Mouse (Mus musculus): ENCODE measurements around the gene Tanc2. TPM values are rescaled to one million over a fixed set of nuclear protein-coding genes. Genes with fewer than 3 reads are reported as not detected.

Gene Tanc2
- polyA plus RNA-seq, 1 experiment: 10.2 TPM

DNA sequence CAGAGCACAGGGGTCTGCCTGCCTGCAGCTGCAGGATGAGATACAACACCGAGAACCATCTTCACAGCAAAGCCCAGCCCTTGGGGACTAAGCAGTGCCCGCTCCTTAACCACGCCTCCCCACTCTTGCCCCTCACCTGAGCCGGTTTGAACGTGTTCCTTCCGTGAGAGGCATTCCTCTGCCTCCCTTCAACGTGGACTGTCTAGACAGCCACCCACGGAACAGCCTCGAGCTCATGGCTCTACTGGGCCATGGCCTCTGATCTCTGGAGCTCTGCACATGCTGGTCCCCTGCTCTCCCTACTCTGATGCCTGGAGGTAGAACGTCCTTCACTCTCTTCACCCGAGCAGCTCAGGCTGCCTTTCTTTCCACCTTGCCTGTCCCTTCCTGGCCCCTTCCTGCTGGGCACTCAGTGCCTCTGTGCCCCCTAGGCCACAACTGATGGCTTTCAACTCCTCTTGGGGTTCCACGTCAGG is 363.2 kb downstream of the Tanc2 start, which contains the start of gene Cyb561:
Gene Cyb561 (minus strand): TSS at position 426 of the 476 bp plus-strand sequence.
- 67% methylated on average over 12 of the region's 12 CpGs for WGBS
- H3K4me3 ChIP-seq (replicated peaks; ENCODE audit: extremely low read depth, low read depth, low read length): no peak within 1 kb of the TSS
- DNase-seq: no peak
- TF ChIP-seq CTCF (IDR thresholded peaks at IDR 0.05; ENCODE audit: insufficient read depth, low read length) (no peak), POLR2A (IDR thresholded peaks at IDR 0.05; ENCODE audit: borderline replicate concordance, extremely low read depth, low read depth, low read length) (no peak)
- H3K4me1 ChIP-seq (ENCODE audit: control insufficient read depth, insufficient read depth, low read length): peaks cover 14% of the 10 kb centered on the region

DNA sequence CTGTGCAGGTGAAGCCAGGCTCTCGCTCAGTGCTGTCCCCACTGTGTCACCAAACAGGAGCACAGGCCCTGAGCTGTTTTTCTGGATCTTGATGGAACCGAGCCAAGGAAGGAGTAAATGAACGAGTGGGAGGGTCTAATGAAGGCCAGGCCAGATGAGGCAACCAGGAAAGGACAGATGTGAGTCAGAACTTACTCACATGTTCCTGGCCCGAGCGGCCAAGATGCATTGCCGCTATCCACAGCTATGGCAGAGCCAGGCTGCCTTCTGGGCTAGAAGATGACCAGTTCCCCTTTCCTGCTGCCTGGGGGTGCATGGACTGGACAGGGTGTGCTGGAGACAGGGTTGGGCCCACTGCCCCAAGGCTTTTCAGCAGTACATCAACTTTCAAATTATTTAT is 363.6 kb downstream of the Tanc2 start:
- no peak overlapping the region for H3K4me3 ChIP-seq (replicated peaks; ENCODE audit: extremely low read depth, low read depth, low read length)
- TF ChIP-seq POLR2A (IDR thresholded peaks at IDR 0.05; ENCODE audit: borderline replicate concordance, extremely low read depth, low read depth, low read length) (no peak), CTCF (IDR thresholded peaks at IDR 0.05; ENCODE audit: insufficient read depth, low read length) (no peak)

DNA sequence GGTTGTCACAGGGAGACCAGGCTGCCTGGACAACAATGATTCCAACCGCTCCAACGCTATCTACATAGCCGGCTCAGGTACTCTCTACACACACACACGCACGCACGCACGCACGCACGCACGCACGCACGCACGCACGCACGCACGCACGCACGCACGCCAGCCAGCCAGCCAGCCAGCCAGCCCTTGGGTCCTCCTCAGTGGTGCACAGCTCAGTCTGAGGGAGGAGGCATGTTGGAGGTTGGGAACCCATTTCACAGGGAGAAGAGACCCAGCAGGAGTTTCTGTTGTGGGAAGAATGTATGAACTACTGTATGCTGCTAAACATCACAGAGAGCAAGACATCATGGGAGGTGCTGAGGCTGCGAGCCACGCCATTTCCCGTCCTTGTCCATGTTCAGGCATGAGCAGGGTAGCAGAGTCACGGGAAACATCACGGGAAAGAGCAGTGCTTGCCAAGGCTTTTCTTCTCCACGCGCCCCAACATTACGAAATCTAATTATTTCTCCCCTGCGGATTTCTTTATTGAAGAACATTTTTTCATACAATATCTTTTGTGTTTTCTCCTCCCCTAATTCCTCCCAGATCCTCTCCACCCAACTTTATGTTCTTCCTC is 366.1 kb downstream of the Tanc2 start:
- 87% methylated on average over 28 of the region's 28 CpGs for whole genome bisulfite sequencing
- H3K4me3 ChIP-seq (replicated peaks; ENCODE audit: extremely low read depth, low read depth, low read length): no peak overlapping the region
- peaks cover 19% of the 10 kb centered on the region for H3K4me1 ChIP-seq (ENCODE audit: control insufficient read depth, insufficient read depth, low read length)
- TF ChIP-seq POLR2A (IDR thresholded peaks at IDR 0.05; ENCODE audit: borderline replicate concordance, extremely low read depth, low read depth, low read length) (no peak), CTCF (IDR thresholded peaks at IDR 0.05; ENCODE audit: insufficient read depth, low read length) (no peak)
- DNase-seq: no peak

More for the DNA sequence above, 363.6 kb downstream of the Tanc2 start:
- no peak for DNase-seq
- whole genome bisulfite sequencing: 32% methylated on average over 6 of the region's 6 CpGs
- peaks cover 13% of the 10 kb centered on the region for H3K4me1 ChIP-seq (ENCODE audit: control insufficient read depth, insufficient read depth, low read length)

DNA sequence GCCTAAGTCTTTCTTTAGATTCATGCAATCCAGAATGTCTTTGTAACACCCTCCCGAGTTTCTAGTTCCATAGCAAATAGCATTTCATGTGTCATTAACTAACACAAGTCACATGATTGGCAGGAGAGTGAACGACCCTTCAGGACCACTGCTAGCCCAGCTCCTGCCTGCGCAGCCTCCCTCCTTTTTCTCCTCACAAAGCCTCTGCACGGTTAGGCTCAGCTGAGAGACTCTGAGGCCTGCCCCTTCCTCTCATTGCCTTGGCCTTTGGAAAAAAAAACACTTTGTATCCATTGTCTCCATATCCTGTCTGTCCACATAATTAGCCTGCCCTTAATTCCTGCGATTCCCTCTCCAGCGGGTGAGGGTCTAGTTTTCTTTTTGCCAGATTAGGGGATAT is 367.7 kb downstream of the Tanc2 start:
- TF ChIP-seq POLR2A (IDR thresholded peaks at IDR 0.05; ENCODE audit: borderline replicate concordance, extremely low read depth, low read depth, low read length) (peak; percentile 63; the same call in 1 of the 2 replicates), CTCF (IDR thresholded peaks at IDR 0.05; ENCODE audit: insufficient read depth, low read length) (no peak)
- Histone ChIP-seq H3K4me3 (replicated peaks; ENCODE audit: extremely low read depth, low read depth, low read length) (no peak overlapping the region), H3K4me1 (ENCODE audit: control insufficient read depth, insufficient read depth, low read length) (peaks cover 19% of the 10 kb centered on the region)
- WGBS: 47% methylated on average over 6 of the region's 6 CpGs
- DNase-seq: no peak

DNA sequence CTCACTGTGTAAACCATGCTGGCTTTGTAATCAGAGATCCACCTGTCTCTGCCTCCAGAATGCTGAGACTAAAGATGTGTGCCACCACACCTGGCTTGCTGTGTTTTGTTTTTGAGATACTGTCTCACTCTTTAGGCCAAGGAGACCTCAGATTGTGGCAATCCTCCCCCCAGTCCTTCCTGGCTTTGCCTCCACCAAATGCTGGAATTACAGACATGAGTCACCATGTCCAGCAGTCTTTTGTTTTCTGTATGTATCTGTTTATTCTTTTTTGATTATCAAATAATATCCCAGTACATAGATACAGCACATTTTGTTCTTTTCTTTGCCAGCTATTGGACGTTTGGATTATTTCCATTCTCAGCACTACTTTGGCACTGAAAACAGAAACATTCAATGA is 368.8 kb downstream of the Tanc2 start:
- DNase-seq: no peak
- TF ChIP-seq CTCF (IDR thresholded peaks at IDR 0.05; ENCODE audit: insufficient read depth, low read length) (no peak), POLR2A (IDR thresholded peaks at IDR 0.05; ENCODE audit: borderline replicate concordance, extremely low read depth, low read depth, low read length) (no peak)
- peaks cover 12% of the 10 kb centered on the region for H3K4me1 ChIP-seq (ENCODE audit: control insufficient read depth, insufficient read depth, low read length)
- no peak overlapping the region for H3K4me3 ChIP-seq (replicated peaks; ENCODE audit: extremely low read depth, low read depth, low read length)
- 17% methylated on average over 1 of the region's 1 CpGs for WGBS

DNA sequence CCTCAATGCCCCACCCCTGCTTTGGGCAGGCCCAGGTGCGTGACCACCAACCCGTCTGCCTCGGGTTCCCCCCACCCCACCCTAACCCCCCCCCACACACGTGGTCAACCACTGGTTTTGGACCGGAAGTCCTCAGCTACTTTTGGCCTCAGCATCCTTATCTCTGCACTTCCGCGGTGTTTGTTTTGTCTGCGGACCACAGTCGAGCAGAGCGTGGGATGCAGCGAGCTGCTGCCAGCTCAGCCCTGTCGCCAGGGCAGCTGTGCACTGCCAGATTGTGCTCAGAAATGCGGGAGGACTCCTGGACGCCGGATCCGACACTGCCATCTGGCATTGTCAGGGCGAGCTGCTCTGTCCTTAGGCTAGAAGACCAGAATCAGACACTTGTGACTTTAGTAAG is 369.6 kb downstream of the Tanc2 start:
- DNase-seq: no peak
- 2% methylated on average over 17 of the region's 17 CpGs for WGBS
- Histone ChIP-seq H3K4me1 (ENCODE audit: control insufficient read depth, insufficient read depth, low read length) (peaks cover 11% of the 10 kb centered on the region), H3K4me3 (replicated peaks; ENCODE audit: extremely low read depth, low read depth, low read length) (no peak overlapping the region)
- TF ChIP-seq CTCF (IDR thresholded peaks at IDR 0.05; ENCODE audit: insufficient read depth, low read length) (no peak), POLR2A (IDR thresholded peaks at IDR 0.05; ENCODE audit: borderline replicate concordance, extremely low read depth, low read depth, low read length) (peak; percentile 52; the same call in 1 of the 2 replicates)

DNA sequence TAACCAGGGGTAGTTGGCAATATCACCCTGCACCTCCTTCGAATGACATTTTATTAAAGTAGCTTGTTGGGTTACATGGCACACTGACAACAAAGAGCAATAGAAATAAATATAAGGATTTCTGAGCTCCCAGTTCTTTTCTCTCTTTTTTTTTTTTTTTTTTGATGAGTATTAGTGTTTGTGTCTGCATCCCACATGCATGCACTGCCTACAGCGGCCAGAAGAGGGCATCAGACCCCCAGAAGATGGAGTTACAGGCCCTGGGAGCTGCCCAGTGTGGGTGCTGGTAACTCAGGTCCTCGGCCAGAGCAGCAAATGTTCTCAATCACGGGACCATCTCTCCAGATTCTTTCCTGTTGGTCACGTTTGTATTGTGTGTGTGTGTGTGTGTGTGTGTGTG is 374.9 kb downstream of the Tanc2 start:
- peaks cover 7% of the 10 kb centered on the region for H3K4me1 ChIP-seq (ENCODE audit: control insufficient read depth, insufficient read depth, low read length)
- TF ChIP-seq POLR2A (IDR thresholded peaks at IDR 0.05; ENCODE audit: borderline replicate concordance, extremely low read depth, low read depth, low read length) (no peak), CTCF (IDR thresholded peaks at IDR 0.05; ENCODE audit: insufficient read depth, low read length) (peak; percentile 7; the same call in 1 of the 2 replicates)
- DNase-seq: no peak
- WGBS: 59% methylated on average over 5 of the region's 5 CpGs
- H3K4me3 ChIP-seq (replicated peaks; ENCODE audit: extremely low read depth, low read depth, low read length): no peak overlapping the region

DNA sequence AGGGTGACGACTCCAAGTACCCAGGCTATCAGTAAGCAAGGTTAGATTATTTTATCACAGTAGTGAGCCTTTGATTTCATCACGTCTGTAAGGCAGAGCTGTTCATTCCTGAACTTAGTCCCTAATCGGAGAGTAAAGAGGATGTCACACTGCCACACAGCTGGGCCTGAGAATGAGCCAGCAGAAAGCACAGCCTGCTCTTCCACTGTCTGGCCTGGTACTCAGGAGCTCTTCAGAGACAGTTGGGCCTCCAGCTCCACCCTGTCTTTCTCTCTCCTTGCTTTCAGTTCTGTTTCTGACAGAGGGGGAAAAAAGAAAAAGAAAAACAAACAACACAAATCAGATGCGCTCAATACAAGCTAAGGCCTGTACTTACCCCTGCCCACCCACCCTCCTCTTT is 376.5 kb downstream of the Tanc2 start:
- no peak for DNase-seq
- peaks cover 3% of the 10 kb centered on the region for H3K4me1 ChIP-seq (ENCODE audit: control insufficient read depth, insufficient read depth, low read length)
- 70% methylated on average over 4 of the region's 4 CpGs for WGBS
- H3K4me3 ChIP-seq (replicated peaks; ENCODE audit: extremely low read depth, low read depth, low read length): no peak overlapping the region
- TF ChIP-seq POLR2A (IDR thresholded peaks at IDR 0.05; ENCODE audit: borderline replicate concordance, extremely low read depth, low read depth, low read length) (no peak), CTCF (IDR thresholded peaks at IDR 0.05; ENCODE audit: insufficient read depth, low read length) (no peak)

DNA sequence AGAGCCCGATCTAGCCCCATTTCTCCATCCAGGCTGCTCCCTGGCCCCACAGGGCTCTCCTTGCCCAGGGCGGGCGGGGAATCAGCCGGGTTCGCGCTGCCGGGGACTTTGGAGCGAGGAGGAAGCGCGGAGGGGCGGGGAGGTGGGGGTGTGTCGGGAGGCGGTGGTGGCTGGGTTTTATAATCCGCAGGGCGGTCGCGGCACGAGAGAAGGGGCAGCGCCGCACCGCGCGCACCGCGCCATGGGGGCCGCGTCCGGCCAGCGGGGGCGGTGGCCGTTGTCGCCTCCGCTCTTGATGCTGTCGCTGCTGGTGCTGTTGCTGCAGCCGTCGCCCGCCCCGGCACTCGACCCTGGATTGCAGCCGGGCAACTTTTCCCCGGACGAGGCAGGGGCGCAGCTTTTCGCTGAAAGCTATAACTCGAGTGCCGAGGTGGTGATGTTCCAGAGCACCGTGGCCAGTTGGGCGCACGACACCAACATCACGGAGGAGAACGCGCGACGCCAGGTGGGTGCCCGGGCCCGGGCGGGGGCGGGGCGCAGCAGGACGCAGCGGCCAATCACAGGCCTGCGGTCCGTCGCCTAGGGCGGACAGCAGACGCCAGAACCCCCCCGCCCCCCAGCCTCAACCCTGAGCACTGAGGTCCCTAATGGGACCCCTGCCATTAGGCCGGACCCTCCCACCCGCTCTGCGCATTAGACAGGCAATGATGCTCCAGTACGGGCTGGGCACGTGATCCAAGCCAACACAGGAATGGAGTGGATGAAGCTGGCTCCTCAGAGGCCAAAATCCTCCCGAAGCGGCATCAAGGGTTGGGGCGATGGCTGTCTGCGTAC is 378.2 kb downstream of the Tanc2 start, which contains the start of gene Ace:
Gene Ace (plus strand): TSS at position 205 of the 834 bp plus-strand sequence.
- peak; percentile 38 for DNase-seq
- H3K4me3 ChIP-seq (replicated peaks; ENCODE audit: extremely low read depth, low read depth, low read length): peak within 1 kb of the TSS; percentile 93
- TF ChIP-seq CTCF (IDR thresholded peaks at IDR 0.05; ENCODE audit: insufficient read depth, low read length): no peak
- TF ChIP-seq POLR2A (IDR thresholded peaks at IDR 0.05; ENCODE audit: borderline replicate concordance, extremely low read depth, low read depth, low read length): peak; percentile 74
- under 1% methylated on average over 76 of the region's 76 CpGs for WGBS
- H3K4me1 ChIP-seq (ENCODE audit: control insufficient read depth, insufficient read depth, low read length): peaks cover 6% of the 10 kb centered on the region

All from lung, adult 2 months (tissue).